Mouse (Mus musculus): ENCODE results near the gene BC049352.

BC049352 gene

GRCm38 (mm10) chr9:45189661-45190174 is 7.9 kb downstream of the BC049352 start:
- DNase-seq (ENCODE audit: low read depth, low spot score): no peak

- DNase-seq (ENCODE audit: low read depth, low spot score): no peak
Measured at GRCm38 (mm10) chr9:45195468-45195867, 13.7 kb downstream of the BC049352 start.

GRCm38 (mm10) chr9:45196125-45196830 is 14.5 kb downstream of the BC049352 start:
- DNase-seq (ENCODE audit: low read depth, low spot score): no peak

GRCm38 (mm10) chr9:45197549-45197948 is 15.7 kb downstream of the BC049352 start:
- no peak for DNase-seq (ENCODE audit: low read depth, low spot score)

- no peak for DNase-seq (ENCODE audit: low read depth, low spot score)
Measured at GRCm38 (mm10) chr9:45201319-45201947, 19.6 kb downstream of the BC049352 start.

- DNase-seq (ENCODE audit: low read depth, low spot score): no peak
Measured at GRCm38 (mm10) chr9:45202021-45202798, 20.4 kb downstream of the BC049352 start.

- no peak for DNase-seq (ENCODE audit: low read depth, low spot score)
Measured at GRCm38 (mm10) chr9:45203797-45204410, 22.1 kb downstream of the BC049352 start, which contains the start of gene Tmprss4. Tmprss4 (minus strand) TSS chr9:45204092.

GRCm38 (mm10) chr9:45205143-45205542 is 23.3 kb downstream of the BC049352 start:
- no peak for DNase-seq (ENCODE audit: low read depth, low spot score)

- no peak for DNase-seq (ENCODE audit: low read depth, low spot score)
Measured at GRCm38 (mm10) chr9:45206121-45206520, 24.3 kb downstream of the BC049352 start.

- DNase-seq (ENCODE audit: low read depth, low spot score): no peak
Measured at GRCm38 (mm10) chr9:45207015-45207743, 25.4 kb downstream of the BC049352 start.

GRCm38 (mm10) chr9:45212001-45212400 is 30.2 kb downstream of the BC049352 start:
- DNase-seq (ENCODE audit: low read depth, low spot score): no peak

- no peak for DNase-seq (ENCODE audit: low read depth, low spot score)
Measured at GRCm38 (mm10) chr9:45215526-45216179, 33.8 kb downstream of the BC049352 start.

GRCm38 (mm10) chr9:45219644-45220043 is 37.8 kb downstream of the BC049352 start:
- no peak for DNase-seq (ENCODE audit: low read depth, low spot score)

- DNase-seq (ENCODE audit: low read depth, low spot score): peak; percentile 86
Measured at GRCm38 (mm10) chr9:45221567-45221966, 39.8 kb downstream of the BC049352 start.

- no peak for DNase-seq (ENCODE audit: low read depth, low spot score)
Measured at GRCm38 (mm10) chr9:45229359-45229758, 47.6 kb downstream of the BC049352 start.

GRCm38 (mm10) chr9:45235668-45236227 is 53.9 kb downstream of the BC049352 start:
- DNase-seq (ENCODE audit: low read depth, low spot score): no peak

GRCm38 (mm10) chr9:45236744-45237143 is 54.9 kb downstream of the BC049352 start:
- no peak for DNase-seq (ENCODE audit: low read depth, low spot score)

GRCm38 (mm10) chr9:45241397-45241796 is 59.6 kb downstream of the BC049352 start:
- DNase-seq (ENCODE audit: low read depth, low spot score): no peak

- no peak for DNase-seq (ENCODE audit: low read depth, low spot score)
Measured at GRCm38 (mm10) chr9:45245432-45245831, 63.6 kb downstream of the BC049352 start.

- DNase-seq (ENCODE audit: low read depth, low spot score): no peak
Measured at GRCm38 (mm10) chr9:45246060-45246459, 64.3 kb downstream of the BC049352 start.
